Mouse (Mus musculus) kidney, postnatal 0 days (tissue): ENCODE measurements around the gene A930002H24Rik. TPM values are rescaled to one million over a fixed set of nuclear protein-coding genes. Genes with fewer than 3 reads are reported as not detected.

Experiments used
- ATAC-seq: fragments of 200-750 bp; cut with Nextera tagmentation; replicated peaks from 2 replicates; pipeline ENCODE4 v1.8.0; 2017; ENCODE audit warnings: low read depth, moderate number of reproducible peaks, moderate TSS enrichment, moderate library complexity; ENCODE audit not compliant: low FRiP score
- DNase-seq: peaks from one replicate; pipeline ENCODE4 v3.0.0-alpha.2; 2016; ENCODE audit warnings: low spot score
- H3K27ac ChIP-seq: fragments of 300-500 bp; sonication (generic); 2 replicates; pipeline ENCODE4 v1.5.1; 2014; ENCODE audit warnings: mild to moderate bottlenecking
- H3K27me3 ChIP-seq: fragments of 300-500 bp; sonication (generic); 2 replicates; pipeline ENCODE4 v1.6.1; 2014; ENCODE audit warnings: low read length, mixed read lengths; ENCODE audit not compliant: insufficient read depth
- H3K36me3 ChIP-seq: fragments of 300-500 bp; sonication (generic); 2 replicates; pipeline ENCODE4 v1.6.1; 2014; ENCODE audit warnings: low read length, mixed read lengths; ENCODE audit not compliant: insufficient read depth
- H3K4me1 ChIP-seq: fragments of 300-500 bp; sonication (generic); replicated peaks from 2 replicates; pipeline ENCODE4 v1.6.1; 2014; ENCODE audit warnings: antibody characterized with exemption, low read length, mixed read lengths; ENCODE audit not compliant: insufficient read depth
- H3K4me2 ChIP-seq: fragments of 300-500 bp; sonication (generic); 2 replicates; pipeline ENCODE4 v1.6.1; 2014; ENCODE audit warnings: mild to moderate bottlenecking, low read length, moderate library complexity, mixed read lengths
- H3K4me3 ChIP-seq: fragments of 300-500 bp; sonication (generic); replicated peaks from 2 replicates; pipeline ENCODE4 v1.5.1; 2014; ENCODE audit warnings: low read depth, low read length
- H3K9ac ChIP-seq: fragments of 300-500 bp; sonication (generic); 2 replicates; pipeline ENCODE4 v1.6.1; 2014; ENCODE audit warnings: low read depth, low read length
- H3K9me3 ChIP-seq: fragments of 300-500 bp; sonication (generic); replicated peaks from 2 replicates; pipeline ENCODE4 v1.6.1; 2016; ENCODE audit warnings: low read length, inconsistent platforms, mixed read lengths
- CTCF ChIP-seq: IDR thresholded peaks from 2 replicates; pipeline ENCODE4 v1.5.1; 2016; ENCODE audit warnings: antibody characterized with exemption, low read depth, mild to moderate bottlenecking, moderate library complexity
- WGBS: fragments of 180-500 bp; shearing (Covaris S2); extraction: QIAGEN DNeasy Blood & Tissue Kit; methylation state at CpG from one replicate; pipeline ENCODE4 v1.1.7; 2014; 5-methylcytosine and 5-hydroxymethylcytosine counted together
- polyA plus RNA-seq: library from polyadenylated mRNA; unstranded; fragments of >200 nt; fragmentation: Nextera tagmentation; extraction: Ambion mirVana; gene quantifications from 2 replicates; pipeline ENCODE4 v1.2.1, GENCODE M21; 2015

Gene A930002H24Rik
- polyA plus RNA-seq, 1 experiment from 2014 or later, result 5.3 TPM

DNA sequence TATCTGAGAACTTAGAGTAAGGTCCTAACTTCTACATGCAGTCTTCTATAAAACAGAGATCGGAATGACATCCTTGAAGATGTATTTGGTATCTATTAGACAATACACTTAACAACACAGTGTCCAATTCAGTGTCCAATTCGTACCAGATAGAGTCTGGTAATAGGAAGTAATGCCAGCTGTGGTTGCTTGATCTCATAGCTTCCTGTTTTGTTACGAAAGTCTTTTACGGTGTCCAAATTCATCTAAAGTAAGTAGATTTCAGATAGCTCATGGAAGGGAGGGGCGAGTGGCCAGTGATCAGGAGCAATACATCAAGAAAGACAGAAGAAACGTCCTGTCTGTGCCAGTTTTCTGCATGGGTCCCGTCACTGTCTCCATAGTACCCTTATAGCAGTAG, 36.8 kb downstream of the A930002H24Rik start:
- Histone ChIP-seq H3K4me2 (no peak overlapping the region), H3K9ac (no peak overlapping the region), H3K4me1 (no peaks in the 10 kb centered on the region), H3K36me3 (no peaks in the 10 kb centered on the region), H3K27me3 (no peaks in the 10 kb centered on the region), H3K9me3 (no peaks in the 10 kb centered on the region), H3K4me3 (no peak overlapping the region), H3K27ac (no peak overlapping the region)
- DNase-seq (no peak), ATAC-seq (no peak)
- 79% methylated on average over 7 of the region's 7 CpGs for WGBS
- no peak for TF ChIP-seq CTCF

GRCm38 (mm10) chr17:63826196-63826595, 37.4 kb downstream of the A930002H24Rik start:
- H3K27me3 ChIP-seq, result no peaks in the 10 kb centered on the region
- H3K4me1 ChIP-seq, result no peaks in the 10 kb centered on the region
- no peak for ATAC-seq
- H3K36me3 ChIP-seq, result no peaks in the 10 kb centered on the region
- no peak for TF ChIP-seq CTCF
- no peak overlapping the region for H3K4me2 ChIP-seq
- 89% methylated on average over 8 of the region's 8 CpGs for WGBS
- no peaks in the 10 kb centered on the region for H3K9me3 ChIP-seq
- no peak overlapping the region for H3K9ac ChIP-seq
- H3K27ac ChIP-seq, result no peak overlapping the region
- no peak for DNase-seq
- H3K4me3 ChIP-seq, result no peak overlapping the region

DNA sequence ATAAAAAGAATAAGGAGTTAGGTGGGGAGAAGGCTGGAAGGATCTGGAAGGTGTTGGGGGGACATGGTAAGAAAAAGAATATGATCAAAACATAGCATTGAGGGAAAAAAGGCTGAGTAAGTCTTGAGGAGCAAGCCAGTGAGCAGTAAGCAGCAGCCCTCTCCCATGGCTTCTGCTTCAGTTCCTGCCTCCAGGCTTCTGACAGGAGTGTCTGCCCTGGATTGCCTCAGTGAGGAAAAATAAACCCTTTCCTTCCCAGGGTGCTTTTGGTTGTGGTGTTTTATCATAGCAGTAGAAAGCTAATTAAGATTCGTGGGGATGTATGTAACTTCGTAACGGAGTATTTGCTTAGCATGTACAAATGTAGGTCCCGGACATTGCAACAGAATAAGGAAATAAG, 39.5 kb downstream of the A930002H24Rik start:
- no peak overlapping the region for H3K4me3 ChIP-seq
- H3K27me3 ChIP-seq, result no peaks in the 10 kb centered on the region
- H3K4me1 ChIP-seq, result no peaks in the 10 kb centered on the region
- H3K36me3 ChIP-seq, result no peaks in the 10 kb centered on the region
- 92% methylated on average over 4 of the region's 4 CpGs for WGBS
- H3K27ac ChIP-seq, result no peak overlapping the region
- no peak overlapping the region for H3K4me2 ChIP-seq
- H3K9me3 ChIP-seq, result no peaks in the 10 kb centered on the region
- H3K9ac ChIP-seq, result no peak overlapping the region
- ATAC-seq, result no peak
- DNase-seq, result no peak
- TF ChIP-seq CTCF, result no peak

GRCm38 (mm10) chr17:63818444-63819027, 45.1 kb downstream of the A930002H24Rik start:
- Histone ChIP-seq H3K36me3 (no peaks in the 10 kb centered on the region), H3K27me3 (no peaks in the 10 kb centered on the region), H3K9ac (no peak overlapping the region), H3K9me3 (no peaks in the 10 kb centered on the region), H3K4me2 (no peak overlapping the region), H3K4me1 (no peaks in the 10 kb centered on the region), H3K4me3 (no peak overlapping the region), H3K27ac (no peak overlapping the region)
- WGBS, result 88% methylated on average over 10 of the region's 10 CpGs
- ATAC-seq (no peak), DNase-seq (no peak)
- no peak for TF ChIP-seq CTCF

GRCm38 (mm10) chr17:63813552-63813951, 50.0 kb downstream of the A930002H24Rik start:
- ATAC-seq, result no peak
- no peak overlapping the region for H3K27ac ChIP-seq
- TF ChIP-seq CTCF, result no peak
- no peaks in the 10 kb centered on the region for H3K4me1 ChIP-seq
- H3K4me2 ChIP-seq, result no peak overlapping the region
- no peak overlapping the region for H3K9ac ChIP-seq
- H3K27me3 ChIP-seq, result no peaks in the 10 kb centered on the region
- no peaks in the 10 kb centered on the region for H3K9me3 ChIP-seq
- 85% methylated on average over 6 of the region's 6 CpGs for WGBS
- no peak overlapping the region for H3K4me3 ChIP-seq
- DNase-seq, result no peak
- no peaks in the 10 kb centered on the region for H3K36me3 ChIP-seq

Other genes starting within 250 kb of the A930002H24Rik start
- 24.1 and 26.2 TPM in 2 replicates for gene Fer, start 729 bp downstream of the A930002H24Rik start, polyA plus RNA-seq